Mouse (Mus musculus): Measurements from ENCODE around the gene Rgs9.

DNA sequence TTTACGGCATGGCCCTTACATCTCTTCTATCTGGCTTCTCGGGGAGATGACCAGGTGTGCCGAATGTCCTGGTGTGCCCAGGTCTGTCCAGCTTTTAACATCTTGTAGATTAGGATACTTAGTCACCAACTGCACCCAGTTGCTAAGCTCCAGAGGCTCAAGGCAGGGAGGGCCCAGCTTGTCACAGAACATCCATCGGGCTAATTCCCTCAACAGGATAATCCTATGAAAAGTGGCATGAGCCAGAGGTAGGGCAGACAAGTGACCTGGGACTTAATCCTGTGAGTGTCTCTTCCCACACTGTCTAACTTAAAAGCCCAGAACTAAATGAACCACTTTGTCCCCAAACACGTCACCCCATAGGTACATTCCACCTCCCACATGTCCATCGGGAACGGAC lies 898 bp downstream of the Rgs9 start:
- TF ChIP-seq CTCF (IDR thresholded peaks at IDR 0.05; ENCODE audit: borderline replicate concordance, control insufficient read depth, extremely low read depth, insufficient read depth, low read length, poor library complexity), result no peak
- no peak for TF ChIP-seq POLR2A (IDR thresholded peaks at IDR 0.05; ENCODE audit: control insufficient read depth, extremely low read depth, insufficient read depth, low read length, poor library complexity)

All from thymus, adult 2 months (tissue).